Mouse (Mus musculus) 3134 (cell line): Measurements from ENCODE around the gene Cd101.

Experiments used
- DNase-seq: peaks from one replicate; pipeline ENCODE4 v3.0.0-alpha.2; 2011; ENCODE audit warnings: low spot score; ENCODE audit not compliant: insufficient read length; ENCODE audit errors: extremely low read depth

Cd101 gene

GRCm38 (mm10) chr3:101044686-101045085, 15.3 kb upstream of the Cd101 start:
- DNase-seq = no peak

DNA sequence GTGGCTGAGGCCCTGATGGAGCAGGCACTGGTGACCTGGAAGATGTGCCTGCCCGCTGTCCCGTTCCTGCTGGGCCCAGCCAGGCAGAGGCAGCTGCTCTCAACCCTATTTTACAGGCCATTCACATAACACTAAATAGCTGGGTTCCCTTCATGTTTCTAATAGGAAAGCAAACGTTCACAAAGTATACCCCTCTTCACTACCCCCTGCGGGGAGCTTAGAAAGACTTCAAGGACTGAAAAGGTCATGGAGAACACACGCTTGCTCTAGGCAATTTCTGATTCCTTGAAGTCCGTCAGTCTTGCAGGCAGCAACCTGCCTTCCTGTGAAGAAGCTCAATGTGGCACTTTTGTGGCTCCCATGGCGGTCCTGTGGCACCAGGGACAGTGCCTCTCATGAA, 12.6 kb upstream of the Cd101 start:
- no peak for DNase-seq

- no peak for DNase-seq
Observed at GRCm38 (mm10) chr3:101037984-101038545, 8.7 kb upstream of the Cd101 start.

DNA sequence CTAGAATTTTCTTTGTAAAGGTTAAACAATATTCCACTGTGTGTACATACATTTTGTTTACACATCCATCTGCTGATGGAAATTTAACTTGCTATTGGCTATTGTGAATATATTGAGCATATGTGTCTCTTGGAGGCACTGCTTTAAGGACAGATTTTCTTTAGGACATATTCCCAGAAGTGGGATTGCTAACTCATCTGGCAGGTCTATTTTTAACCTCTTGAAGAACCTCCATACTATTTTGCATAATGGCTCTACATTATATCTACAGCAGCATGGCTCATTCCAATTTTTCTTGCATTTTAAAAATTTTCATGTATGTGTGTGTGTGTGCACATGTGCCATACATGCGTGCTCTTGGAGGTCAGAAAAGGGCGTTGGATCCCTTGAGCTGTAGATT, 6.6 kb upstream of the Cd101 start:
- no peak for DNase-seq

DNA sequence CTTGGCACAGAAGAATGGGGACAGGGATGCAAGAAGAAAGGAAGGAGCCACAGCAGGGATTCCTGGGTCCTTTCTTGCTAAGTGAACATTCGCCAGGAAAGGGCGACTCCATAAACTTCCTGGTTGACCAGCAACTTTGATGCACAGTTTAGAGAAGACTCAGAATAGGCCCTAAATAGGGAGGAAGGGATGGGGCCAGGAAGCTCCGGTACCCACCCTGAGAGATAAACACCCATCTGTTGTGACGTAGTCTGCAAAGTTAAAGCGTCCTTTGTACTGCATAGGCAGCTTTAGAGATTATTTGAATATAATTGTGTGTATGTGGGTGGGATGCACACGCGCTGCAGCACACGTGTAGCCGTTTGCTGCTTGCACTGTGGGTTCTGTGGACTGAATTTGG, 5.2 kb upstream of the Cd101 start:
- no peak for DNase-seq

- DNase-seq = no peak
Observed at GRCm38 (mm10) chr3:101033644-101034043, 4.3 kb upstream of the Cd101 start.

DNA sequence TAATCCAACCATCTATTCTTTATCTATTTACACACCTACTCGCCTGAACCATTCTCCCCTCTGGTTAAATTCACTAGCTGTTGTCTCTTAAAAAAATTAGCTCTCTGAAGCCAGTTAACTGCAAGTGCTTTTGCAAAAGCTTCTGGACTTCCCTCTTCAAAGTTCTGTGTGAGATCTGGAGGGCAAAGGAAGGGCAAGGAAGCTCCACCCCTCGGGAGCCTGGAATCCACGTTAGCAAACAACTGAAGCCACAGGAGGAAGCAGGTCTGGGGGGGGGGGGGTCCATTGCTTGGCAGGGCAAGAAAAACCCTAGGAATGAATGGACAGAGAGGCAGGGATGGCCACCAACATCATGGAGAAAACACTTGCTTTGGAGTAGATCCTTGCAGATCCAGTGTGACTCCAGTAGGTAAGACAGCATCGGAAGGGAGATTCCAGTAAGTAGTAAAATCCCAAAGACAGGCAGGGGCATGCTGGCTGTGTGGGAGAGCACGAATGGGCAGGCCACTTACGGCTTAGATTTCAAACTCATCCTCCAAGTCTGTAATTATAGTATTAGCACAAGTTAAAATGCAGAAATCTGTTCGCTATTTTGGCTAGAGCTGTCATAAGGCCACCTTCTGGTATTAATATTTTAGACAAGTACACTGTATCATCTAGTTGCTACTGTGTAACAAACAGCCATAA, 2.2 kb upstream of the Cd101 start:
- DNase-seq = no peak

DNA sequence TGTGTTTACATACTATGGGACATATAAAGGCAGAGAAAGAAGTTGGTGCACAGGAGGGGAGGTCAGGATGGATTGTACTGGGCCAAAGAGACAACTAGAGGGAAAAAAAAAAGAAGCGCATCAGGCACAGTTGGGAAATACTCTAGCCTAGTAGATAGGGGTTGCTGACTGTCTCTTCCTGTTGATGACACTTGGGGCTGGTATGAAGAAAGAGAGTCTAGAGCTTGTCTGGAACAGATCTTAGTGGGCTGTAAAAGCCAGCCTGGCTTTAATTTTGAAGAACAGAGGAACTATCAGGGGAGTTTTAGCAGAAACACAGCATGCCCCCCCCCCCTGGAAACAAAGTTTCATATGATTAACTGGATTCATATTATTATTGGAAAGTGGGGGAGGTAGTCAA, 1.3 kb upstream of the Cd101 start:
- no peak for DNase-seq

DNA sequence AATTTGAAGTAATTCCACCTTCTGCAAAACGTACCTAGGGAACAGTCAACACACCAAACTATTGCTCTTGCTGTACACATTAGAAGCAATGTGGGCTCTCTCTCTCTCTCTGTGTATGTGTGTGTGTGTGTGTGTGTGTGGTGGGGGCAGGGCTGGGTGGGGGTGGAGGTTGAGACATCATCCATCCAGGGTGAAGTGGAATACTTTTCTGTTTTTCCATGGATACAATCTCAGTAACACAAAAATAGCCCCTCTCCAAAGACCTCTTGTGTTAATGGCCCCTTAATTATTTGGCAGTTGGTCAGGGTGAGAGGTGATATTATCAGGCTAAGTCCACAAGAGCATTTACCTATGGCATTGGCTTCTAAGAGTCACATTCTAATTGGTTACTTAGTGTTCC, 2.6 kb downstream of the Cd101 start:
- no peak for DNase-seq

- DNase-seq = no peak
Observed at GRCm38 (mm10) chr3:101022967-101023366, 6.4 kb downstream of the Cd101 start.

GRCm38 (mm10) chr3:101021481-101022051, 7.8 kb downstream of the Cd101 start:
- no peak for DNase-seq

- no peak for DNase-seq
Observed at GRCm38 (mm10) chr3:101021073-101021472, 8.3 kb downstream of the Cd101 start.

- no peak for DNase-seq
Observed at GRCm38 (mm10) chr3:101018494-101018893, 10.9 kb downstream of the Cd101 start.

- DNase-seq = no peak
Observed at GRCm38 (mm10) chr3:101016050-101016449, 13.3 kb downstream of the Cd101 start.

- DNase-seq = no peak
Observed at GRCm38 (mm10) chr3:101015254-101015653, 14.1 kb downstream of the Cd101 start.

GRCm38 (mm10) chr3:101013536-101013935, 15.8 kb downstream of the Cd101 start:
- no peak for DNase-seq

DNA sequence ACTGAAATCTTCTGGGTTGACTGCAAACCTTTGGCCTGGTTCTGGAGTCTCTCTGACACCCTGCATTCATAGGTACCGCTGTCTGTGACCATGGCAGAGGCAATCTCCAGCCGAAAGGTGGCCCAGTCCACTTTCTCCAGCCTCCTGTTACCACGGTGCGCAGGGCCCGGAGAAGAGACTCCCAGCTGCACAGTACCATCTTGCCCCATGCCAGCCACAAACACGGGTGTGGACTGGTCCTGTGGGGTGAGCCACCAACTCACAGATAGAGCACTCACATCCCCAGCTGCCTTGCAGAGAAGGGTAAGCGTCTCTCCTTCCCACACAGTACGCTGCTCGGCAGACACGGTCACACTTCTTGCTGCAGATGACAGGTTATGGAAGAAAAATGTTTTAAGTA, 16.4 kb downstream of the Cd101 start:
- DNase-seq = no peak

DNA sequence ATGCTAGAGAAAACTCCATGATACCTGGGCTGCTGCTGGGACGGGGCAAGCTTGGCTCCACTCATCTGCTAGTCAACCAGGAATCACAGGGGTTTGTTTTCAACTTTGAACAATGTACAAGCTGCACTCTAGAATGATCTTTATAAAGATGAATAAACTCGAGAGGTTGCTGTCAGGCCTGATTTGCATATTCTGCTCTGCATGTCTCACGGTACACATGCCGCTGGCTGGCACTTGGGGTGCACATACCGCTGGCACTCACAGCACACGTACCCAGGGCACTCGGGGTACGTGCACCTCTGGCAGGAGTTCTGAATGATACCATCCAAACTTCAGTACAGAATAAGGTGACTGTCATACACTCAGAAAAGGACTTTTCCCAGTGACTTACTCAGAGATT, 16.8 kb downstream of the Cd101 start:
- no peak for DNase-seq

- DNase-seq = no peak
Observed at GRCm38 (mm10) chr3:101012131-101012571, 17.2 kb downstream of the Cd101 start.

GRCm38 (mm10) chr3:101011203-101011600, 18.2 kb downstream of the Cd101 start:
- no peak for DNase-seq

DNA sequence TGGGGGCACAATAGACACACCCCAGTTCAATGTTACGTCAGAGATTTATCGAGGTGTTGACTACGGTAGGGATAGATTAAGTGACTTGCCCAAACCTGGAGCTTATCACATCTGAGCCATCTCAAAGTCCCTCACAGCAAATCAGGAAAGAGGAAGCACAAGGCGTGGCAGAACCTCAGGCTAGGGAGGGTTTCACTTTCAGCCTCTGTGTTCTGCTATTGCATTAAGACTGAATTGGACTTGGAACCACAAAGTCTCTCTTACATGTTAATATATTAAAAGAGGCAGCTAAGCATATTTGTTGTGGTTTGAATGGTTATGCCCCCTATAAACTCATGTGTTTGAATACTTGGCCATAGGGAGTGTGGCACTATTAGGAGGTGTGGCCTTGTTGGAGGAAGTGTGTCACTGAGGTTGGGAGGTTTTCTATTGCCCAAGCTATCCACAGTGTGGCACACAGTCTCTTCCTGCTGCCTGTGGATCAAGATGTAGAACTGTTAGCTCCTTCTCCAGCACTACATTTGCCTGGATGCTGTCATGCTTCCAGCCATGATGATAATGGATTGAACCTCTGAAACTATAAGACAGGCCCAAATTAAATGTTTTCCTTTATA, 18.7 kb downstream of the Cd101 start:
- no peak for DNase-seq
